Mouse (Mus musculus) kidney, embryonic 15.5 days (tissue): ENCODE results near the gene Agps. TPM values are rescaled to one million over a fixed set of nuclear protein-coding genes. Genes with fewer than 3 reads are reported as not detected.
"Not testable (repeated sequence)": the region's sequence is repeated elsewhere in the genome, so short reads cannot be mapped to it uniquely, and the experiment has no call there.

Experiments used
- ATAC-seq: fragments of 200-750 bp; cut with Nextera tagmentation; replicated peaks from 2 replicates; pipeline ENCODE4 v1.8.0; 2017; ENCODE audit warnings: moderate TSS enrichment; ENCODE audit not compliant: low FRiP score
- H3K27ac ChIP-seq: fragments of 300-500 bp; sonication (generic); 2 replicates; pipeline ENCODE4 v1.5.1; 2015; ENCODE audit warnings: mild to moderate bottlenecking, inconsistent platforms
- H3K27me3 ChIP-seq: fragments of 300-500 bp; sonication (generic); 2 replicates; pipeline ENCODE4 v1.6.1; 2015; ENCODE audit warnings: inconsistent platforms
- H3K36me3 ChIP-seq: fragments of 300-500 bp; sonication (generic); 2 replicates; pipeline ENCODE4 v1.6.1; 2015; ENCODE audit warnings: inconsistent platforms
- H3K4me1 ChIP-seq: fragments of 300-500 bp; sonication (generic); 2 replicates; pipeline ENCODE4 v1.6.1; 2015; ENCODE audit warnings: inconsistent platforms
- H3K4me2 ChIP-seq: fragments of 300-500 bp; sonication (generic); 2 replicates; pipeline ENCODE4 v1.6.1; 2015; ENCODE audit warnings: moderate library complexity, mild to moderate bottlenecking, inconsistent platforms
- H3K4me3 ChIP-seq: fragments of 300-500 bp; sonication (generic); replicated peaks from 2 replicates; pipeline ENCODE4 v1.5.1; 2015; ENCODE audit warnings: mild to moderate bottlenecking, inconsistent platforms
- H3K9ac ChIP-seq: fragments of 300-500 bp; sonication (generic); 2 replicates; pipeline ENCODE4 v1.6.1; 2015; ENCODE audit warnings: mild to moderate bottlenecking, inconsistent platforms
- H3K9me3 ChIP-seq: fragments of 300-500 bp; sonication (generic); replicated peaks from 2 replicates; pipeline ENCODE4 v1.6.1; 2016; ENCODE audit warnings: inconsistent platforms
- WGBS: fragments of 180-500 bp; shearing (Covaris S2); methylation state at CpG from one replicate; pipeline ENCODE4 v1.1.7; 2015; ENCODE audit warnings: mixed read lengths; 5-methylcytosine and 5-hydroxymethylcytosine counted together
- polyA plus RNA-seq: library from polyadenylated mRNA; unstranded; fragments of >200 nt; fragmentation: Nextera tagmentation; extraction: Ambion mirVana; gene quantifications from 2 replicates; pipeline ENCODE4 v1.2.1, GENCODE M21; 2015

The Agps gene
- polyA plus RNA-seq, 1 experiment from 2014 or later: 39.1 TPM

DNA sequence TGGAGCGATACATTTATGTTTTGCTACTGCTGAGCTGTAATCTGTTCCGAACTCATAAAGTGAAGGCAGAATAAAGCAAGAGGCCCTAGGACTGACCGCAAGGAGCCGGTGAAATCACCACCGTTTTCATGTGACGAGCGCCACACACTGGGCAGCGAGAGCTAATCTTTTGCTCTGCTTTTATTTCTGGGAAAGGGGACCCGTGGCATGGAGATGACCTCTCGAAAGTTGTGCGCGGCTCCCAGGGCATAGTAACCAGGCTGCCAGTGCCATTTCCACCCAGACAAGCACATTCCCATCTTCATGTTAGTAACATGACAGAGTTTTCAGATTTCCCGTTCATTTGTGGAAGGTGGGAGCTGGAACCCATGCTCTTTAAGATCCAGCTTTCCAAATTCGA, 132.5 kb downstream of the Agps start:
- Histone ChIP-seq H3K27me3 (0 out of 2 replicates have a peak, but pooled peaks cover 3% of the 10 kb centered on the region), H3K9ac (no peak overlapping the region), H3K36me3 (no peaks in the 10 kb centered on the region), H3K27ac (peak overlapping the region; percentile 15; the same call in 1 of the 2 replicates), H3K4me2 (peak overlapping the region; percentile 58), H3K4me3 (peak overlapping the region; percentile 24), H3K9me3 (no peaks in the 10 kb centered on the region), H3K4me1 (peaks cover 35% of the 10 kb centered on the region)
- WGBS: 9% methylated on average over 14 of the region's 14 CpGs
- ATAC-seq: 0 out of 2 replicates have a peak, but pooled peaks have one; percentile 54

DNA sequence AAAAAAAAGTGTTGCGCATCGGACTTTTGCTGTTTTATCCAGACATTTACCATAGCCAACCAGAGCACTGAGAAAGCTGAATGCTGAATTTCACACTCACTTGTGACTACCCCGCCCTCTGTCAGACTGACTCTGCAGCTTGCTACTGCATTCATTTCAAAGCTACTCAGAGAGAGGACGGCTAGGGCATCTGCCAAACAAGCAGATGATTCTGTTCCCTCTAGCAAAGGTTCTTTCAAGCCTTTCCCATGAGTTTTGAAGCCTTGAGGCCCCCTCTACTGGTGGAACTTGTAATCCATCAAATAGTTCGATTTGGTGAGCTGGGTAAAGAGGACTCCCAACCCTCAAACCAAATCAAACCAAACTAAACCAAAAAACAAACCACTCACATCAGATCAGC, 133.0 kb downstream of the Agps start:
- Histone ChIP-seq H3K9ac (no peak overlapping the region), H3K27me3 (0 out of 2 replicates have a peak, but pooled peaks cover 3% of the 10 kb centered on the region), H3K4me2 (peak overlapping the region; percentile 58), H3K36me3 (no peaks in the 10 kb centered on the region), H3K27ac (peak overlapping the region; percentile 15; the same call in 1 of the 2 replicates), H3K9me3 (no peaks in the 10 kb centered on the region), H3K4me3 (peak overlapping the region; percentile 24), H3K4me1 (peaks cover 30% of the 10 kb centered on the region)
- 15% methylated on average over 5 of the region's 5 CpGs for WGBS
- 0 out of 2 replicates have a peak, but pooled peaks have one; percentile 50 for ATAC-seq

DNA sequence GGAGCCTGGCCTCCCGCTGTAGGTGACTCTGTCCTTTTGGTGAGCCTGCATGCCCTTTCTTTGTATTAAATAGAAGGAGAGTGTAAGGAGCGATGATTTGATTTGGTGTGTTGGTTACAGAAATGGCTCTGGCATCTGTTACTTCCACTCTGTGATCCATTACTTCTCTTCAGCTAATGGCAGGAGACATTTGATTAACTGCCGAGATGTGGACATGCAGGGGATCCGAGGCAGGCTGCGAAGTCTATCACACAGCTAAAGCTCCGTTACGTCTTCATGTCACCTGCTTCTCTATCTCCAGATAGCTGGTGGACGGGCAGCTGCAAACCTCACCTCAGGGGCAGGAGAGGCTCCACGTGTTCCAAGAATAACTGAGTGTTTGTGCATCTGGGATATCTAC, 142.2 kb downstream of the Agps start:
- ATAC-seq: no peak
- WGBS: 65% methylated on average over 9 of the region's 9 CpGs

GRCm38 (mm10) chr2:75976070-75976469, 144.1 kb downstream of the Agps start:
- 79% methylated on average over 2 of the region's 2 CpGs for WGBS
- ATAC-seq, H3K4me1 ChIP-seq, H3K27me3 ChIP-seq, H3K36me3 ChIP-seq, H3K4me3 ChIP-seq, H3K27ac ChIP-seq, H3K9me3 ChIP-seq, H3K4me2 ChIP-seq, H3K9ac ChIP-seq: not testable (repeated sequence)

More for the DNA sequence above, 142.2 kb downstream of the Agps start:
- Histone ChIP-seq H3K4me3 (no peak overlapping the region), H3K27me3 (no peaks in the 10 kb centered on the region), H3K36me3 (no peaks in the 10 kb centered on the region), H3K27ac (no peak overlapping the region), H3K9me3 (no peaks in the 10 kb centered on the region), H3K9ac (no peak overlapping the region), H3K4me1 (no peaks in the 10 kb centered on the region), H3K4me2 (no peak overlapping the region)

GRCm38 (mm10) chr2:75977752-75978368, 145.9 kb downstream of the Agps start, which contains the start of gene Ttc30a2:
TSS of gene Ttc30a2 (minus strand) at chr2:75978170.
- not testable (repeated sequence) for H3K27ac ChIP-seq, H3K36me3 ChIP-seq, H3K27me3 ChIP-seq, H3K9ac ChIP-seq, H3K9me3 ChIP-seq, H3K4me3 ChIP-seq, H3K4me1 ChIP-seq
- 32% methylated on average over 22 of the region's 24 CpGs for WGBS
- peak within 1 kb of the TSS; percentile 14; the same call in 1 of the 2 replicates for H3K4me2 ChIP-seq
- ATAC-seq: 0 out of 2 replicates have a peak, but pooled peaks have one; percentile 35

Other genes starting within 250 kb of the Agps start
- gene Hnrnpa3, start 172.9 kb upstream of the Agps start, polyA plus RNA-seq: 381 and 397 TPM in 2 replicates
- gene Nfe2l2, start 127.5 kb upstream of the Agps start, polyA plus RNA-seq: 70.2 and 71.2 TPM in 2 replicates
- gene Ttc30b, start 106.4 kb downstream of the Agps start, polyA plus RNA-seq: 11.8 and 12.3 TPM in 2 replicates
- 0.47 and 0.98 TPM in 2 replicates for gene Ttc30a2, start 146.0 kb downstream of the Agps start, polyA plus RNA-seq
- gene Ttc30a1, start 149.8 kb downstream of the Agps start, polyA plus RNA-seq: 8.2 and 9.2 TPM in 2 replicates